Mouse (Mus musculus) forebrain, postnatal 0 days (tissue): ENCODE measurements around the gene Rpap2. TPM values are rescaled to one million over a fixed set of nuclear protein-coding genes. Genes with fewer than 3 reads are reported as not detected.

Experiments
- ATAC-seq: fragments of 200-750 bp; cut with Nextera tagmentation; 2 replicates; pipeline ENCODE4 v1.8.0; 2017; ENCODE audit warnings: mild to moderate bottlenecking, moderate library complexity
- DNase-seq: peaks from one replicate; pipeline ENCODE4 v3.0.0-alpha.2; 2015
- H3K27ac ChIP-seq: fragments of 300-500 bp; sonication (generic); 2 replicates; pipeline ENCODE4 v1.5.1; 2014; ENCODE audit warnings: low read depth, mild to moderate bottlenecking, antibody characterized with exemption, low read length, moderate library complexity, mixed read lengths
- H3K27me3 ChIP-seq: fragments of 300-500 bp; sonication (generic); 2 replicates; pipeline ENCODE4 v1.6.1; 2014; ENCODE audit warnings: mild to moderate bottlenecking, low read length, mixed read lengths; ENCODE audit not compliant: insufficient read depth
- H3K36me3 ChIP-seq: fragments of 300-500 bp; sonication (generic); 2 replicates; pipeline ENCODE4 v1.6.1; 2014; ENCODE audit warnings: mild to moderate bottlenecking, moderate library complexity; ENCODE audit not compliant: insufficient read depth
- H3K4me1 ChIP-seq: fragments of 300-500 bp; sonication (generic); 2 replicates; pipeline ENCODE4 v1.6.1; 2014; ENCODE audit warnings: antibody characterized with exemption; ENCODE audit not compliant: insufficient read depth
- H3K4me2 ChIP-seq: fragments of 300-500 bp; sonication (generic); 2 replicates; pipeline ENCODE4 v1.6.1; 2014; ENCODE audit warnings: low read depth, mild to moderate bottlenecking, moderate library complexity
- H3K4me3 ChIP-seq: fragments of 300-500 bp; sonication (generic); 2 replicates; pipeline ENCODE4 v1.5.1; 2014; ENCODE audit warnings: low read depth, low read length, mixed read lengths
- H3K9ac ChIP-seq: fragments of 300-500 bp; sonication (generic); 2 replicates; pipeline ENCODE4 v1.6.1; 2014; ENCODE audit warnings: mild to moderate bottlenecking
- H3K9me3 ChIP-seq: fragments of 300-500 bp; sonication (generic); 2 replicates; pipeline ENCODE4 v1.6.1; 2016; ENCODE audit warnings: low read length
- CTCF ChIP-seq: sonication (generic); IDR thresholded peaks from 2 replicates; pipeline ENCODE4 v1.5.1; 2016; ENCODE audit warnings: antibody characterized with exemption, control low read depth, low read depth
- WGBS: fragments of 180-500 bp; shearing (Covaris S2); extraction: QIAGEN DNeasy Blood & Tissue Kit; methylation state at CpG from one replicate; pipeline ENCODE4 v1.1.7; 2014; 5-methylcytosine and 5-hydroxymethylcytosine counted together
- polyA plus RNA-seq: library from polyadenylated mRNA; unstranded; fragments of >200 nt; fragmentation: Nextera tagmentation; extraction: Ambion mirVana; gene quantifications from 2 replicates; pipeline ENCODE4 v1.2.1, GENCODE M21; 2015
- total RNA-seq: library from RNA; depleted of rRNA; stranded (reverse); fragments of >200 nt; gene quantifications from 2 replicates; pipeline ENCODE4 v1.2.3, GENCODE M21; 2014

Gene Rpap2
- total and polyA plus RNA-seq, 2 experiments from 2014 or later: 18.7 to 24.9 TPM

DNA sequence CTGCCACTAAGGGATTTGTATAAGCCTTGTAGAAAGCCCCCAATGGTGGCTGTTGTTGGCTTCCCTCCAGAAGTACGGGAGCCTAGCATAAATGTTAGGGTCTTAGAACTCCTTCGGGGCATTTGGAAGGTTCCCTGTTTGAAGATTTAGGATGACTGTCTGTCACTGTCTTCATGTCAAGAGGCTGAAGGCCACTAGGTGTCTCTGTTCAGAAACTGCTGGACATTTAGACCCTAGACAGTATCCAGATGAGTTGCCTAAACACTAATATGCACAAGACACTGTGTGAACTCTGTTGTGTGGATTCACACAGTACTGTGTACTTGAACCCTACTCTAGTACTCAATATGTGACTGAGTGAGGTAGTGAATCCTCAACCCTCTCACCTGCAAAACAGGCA, 87.2 kb downstream of the Rpap2 start:
- Histone ChIP-seq H3K36me3 (no peaks in the 10 kb centered on the region), H3K4me2 (no peak overlapping the region), H3K27ac (no peak overlapping the region), H3K27me3 (0 out of 2 replicates have a peak, but pooled peaks cover 3% of the 10 kb centered on the region), H3K9ac (no peak overlapping the region), H3K4me3 (no peak overlapping the region), H3K9me3 (no peaks in the 10 kb centered on the region), H3K4me1 (no peaks in the 10 kb centered on the region)
- DNase-seq (no peak), ATAC-seq (no peak)
- TF ChIP-seq CTCF: peak; percentile 17; the same call in 1 of the 2 replicates
- 75% methylated on average over 2 of the region's 2 CpGs for WGBS

DNA sequence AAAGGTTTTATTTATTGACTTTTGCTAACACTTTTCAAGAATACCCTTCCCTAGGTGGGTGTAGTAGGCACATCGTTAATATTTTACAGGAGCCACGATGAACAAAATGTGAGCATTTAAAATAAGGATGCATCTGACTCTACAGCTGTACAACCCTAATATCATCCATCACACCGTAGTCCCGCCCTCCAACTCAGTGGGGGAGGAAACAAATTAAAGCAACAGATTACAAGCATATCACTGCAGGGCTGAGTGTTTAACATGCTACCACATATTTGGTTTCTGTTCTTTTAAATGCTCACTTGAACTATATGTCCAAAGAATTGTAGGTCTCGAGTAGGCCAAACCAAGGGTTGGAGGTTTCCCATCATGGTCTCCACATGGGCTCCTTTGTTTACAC, 90.0 kb downstream of the Rpap2 start:
- WGBS: 95% methylated on average over 5 of the region's 5 CpGs
- DNase-seq (no peak), ATAC-seq (no peak)
- H3K36me3 ChIP-seq: no peaks in the 10 kb centered on the region
- H3K4me1 ChIP-seq: no peaks in the 10 kb centered on the region
- no peak overlapping the region for H3K4me2 ChIP-seq
- no peak overlapping the region for H3K4me3 ChIP-seq
- no peak overlapping the region for H3K9ac ChIP-seq
- no peaks in the 10 kb centered on the region for H3K9me3 ChIP-seq
- no peak for TF ChIP-seq CTCF
- H3K27me3 ChIP-seq: 0 out of 2 replicates have a peak, but pooled peaks cover 5% of the 10 kb centered on the region
- H3K27ac ChIP-seq: no peak overlapping the region

DNA sequence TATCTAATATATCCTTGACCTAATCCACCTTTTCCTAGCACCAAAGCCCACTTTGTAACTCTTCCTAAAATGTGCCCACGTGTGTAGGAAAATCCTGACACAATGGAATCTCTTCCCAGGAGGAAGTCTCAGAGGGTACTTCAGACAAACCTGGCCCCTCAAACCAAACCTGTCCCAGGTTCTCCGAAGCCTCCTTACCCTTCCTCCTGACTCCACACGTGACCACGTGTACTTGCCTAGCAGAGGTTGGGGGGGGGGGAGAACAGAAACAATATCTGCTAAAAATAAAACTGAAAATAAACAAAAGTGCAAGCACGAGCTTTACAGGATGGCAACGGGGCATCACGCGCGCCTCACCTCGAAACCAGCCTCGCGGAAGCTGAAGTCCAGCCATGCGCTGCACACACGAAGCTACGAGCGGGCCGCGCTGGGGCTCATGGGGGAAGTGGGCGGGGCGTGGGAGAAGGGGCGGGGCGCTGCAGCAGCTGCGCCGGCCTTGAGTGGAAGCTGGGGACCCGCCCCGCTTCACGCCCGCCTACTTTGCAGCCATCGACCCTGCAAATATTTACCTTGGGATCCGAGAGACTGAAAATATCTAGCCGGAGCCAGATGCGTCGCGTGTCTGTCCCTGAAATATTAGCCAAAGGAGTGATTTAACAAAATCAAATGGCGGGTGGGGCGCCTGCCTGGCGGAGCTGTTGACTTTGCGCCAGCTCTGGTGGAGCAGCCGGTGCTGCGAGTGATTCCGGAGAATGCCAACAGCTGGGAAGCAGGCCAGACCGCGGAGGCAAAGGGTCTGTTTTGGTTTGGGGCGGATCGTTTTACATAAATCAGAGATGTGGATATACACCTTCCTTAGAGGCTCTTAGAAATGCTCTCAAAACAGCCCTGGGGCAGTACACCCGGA, 90.7 kb downstream of the Rpap2 start:
- H3K4me1 ChIP-seq: no peaks in the 10 kb centered on the region
- WGBS: 13% methylated on average over 45 of the region's 46 CpGs
- H3K4me3 ChIP-seq: peak overlapping the region; percentile 52
- ATAC-seq (peak; percentile 95), DNase-seq (peak; percentile 87)
- peak overlapping the region; percentile 35 for H3K27ac ChIP-seq
- H3K4me2 ChIP-seq: peak overlapping the region; percentile 77
- TF ChIP-seq CTCF: no peak
- H3K9ac ChIP-seq: peak overlapping the region; percentile 59
- H3K9me3 ChIP-seq: no peaks in the 10 kb centered on the region
- 0 out of 2 replicates have a peak, but pooled peaks cover 5% of the 10 kb centered on the region for H3K27me3 ChIP-seq
- H3K36me3 ChIP-seq: no peaks in the 10 kb centered on the region

DNA sequence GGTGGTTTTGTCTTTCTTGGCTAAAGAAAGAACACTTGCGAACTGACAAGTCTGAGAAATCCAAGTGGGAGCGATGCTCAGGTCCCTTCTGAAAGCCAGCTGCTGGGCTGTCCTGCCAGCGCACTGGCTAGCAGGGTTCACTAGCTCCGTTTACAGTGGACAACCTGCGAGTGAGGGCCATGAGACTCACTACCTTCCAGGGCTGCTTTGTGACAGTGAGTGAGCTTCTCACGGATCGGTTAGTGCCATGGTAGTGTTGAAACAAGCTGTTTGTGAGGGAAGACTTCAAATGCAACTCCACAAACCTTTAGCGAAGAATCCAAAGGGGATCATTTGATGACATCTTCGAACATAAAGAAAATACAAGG, 91.3 kb downstream of the Rpap2 start:
- Histone ChIP-seq H3K9ac (peak overlapping the region; percentile 59), H3K4me2 (peak overlapping the region; percentile 77), H3K4me3 (peak overlapping the region; percentile 52), H3K9me3 (no peaks in the 10 kb centered on the region), H3K36me3 (no peaks in the 10 kb centered on the region), H3K4me1 (no peaks in the 10 kb centered on the region), H3K27me3 (0 out of 2 replicates have a peak, but pooled peaks cover 5% of the 10 kb centered on the region), H3K27ac (peak overlapping the region; percentile 35; the same call in 1 of the 2 replicates)
- WGBS: 20% methylated on average over 9 of the region's 9 CpGs
- ATAC-seq (peak; percentile 33), DNase-seq (no peak)
- no peak for TF ChIP-seq CTCF

DNA sequence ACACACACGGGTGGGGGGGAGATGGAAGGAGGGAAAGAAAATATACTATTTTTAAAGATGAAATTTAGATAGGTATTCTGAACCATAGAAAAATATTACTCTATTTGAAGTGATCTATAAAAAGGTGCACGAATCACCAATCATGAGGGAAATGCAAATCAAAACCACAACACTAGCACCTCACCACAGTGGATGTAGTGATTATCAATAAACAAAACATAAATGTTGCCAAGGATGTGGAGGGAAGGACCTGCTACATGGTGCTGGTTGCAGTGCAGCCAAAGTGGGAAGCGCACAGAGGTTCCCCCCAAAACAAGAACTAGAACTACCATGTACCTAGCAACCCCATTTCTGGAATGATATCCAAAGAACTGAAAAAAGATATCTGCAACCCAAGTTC, 97.8 kb downstream of the Rpap2 start:
- Histone ChIP-seq H3K4me3 (no peak overlapping the region), H3K9ac (no peak overlapping the region), H3K27ac (no peak overlapping the region), H3K4me2 (no peak overlapping the region), H3K4me1 (no peaks in the 10 kb centered on the region), H3K9me3 (no peaks in the 10 kb centered on the region), H3K36me3 (no peaks in the 10 kb centered on the region), H3K27me3 (no peaks in the 10 kb centered on the region)
- ATAC-seq (no peak), DNase-seq (no peak)
- WGBS: 82% methylated on average over 3 of the region's 3 CpGs
- no peak for TF ChIP-seq CTCF

DNA sequence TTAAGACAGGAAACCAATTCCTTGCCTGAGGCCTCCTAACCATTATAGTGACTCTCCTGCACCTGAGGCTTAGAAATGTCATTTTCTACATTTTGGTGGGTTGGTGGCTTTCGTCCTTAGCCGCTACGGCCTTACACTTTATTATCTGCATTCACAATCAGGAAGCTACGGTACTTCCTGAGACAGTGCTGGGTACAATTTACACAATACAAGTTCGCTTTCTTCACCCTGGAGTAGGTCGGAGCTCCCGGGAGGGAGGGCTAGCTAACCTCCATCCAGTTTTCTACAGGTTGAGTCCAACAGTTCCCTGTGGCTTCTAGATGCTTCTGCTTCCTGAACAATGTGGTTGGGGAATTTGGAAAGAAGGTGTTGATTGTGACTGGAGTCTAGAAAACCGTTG, 101.7 kb downstream of the Rpap2 start:
- ATAC-seq (no peak), DNase-seq (no peak)
- H3K9ac ChIP-seq: no peak overlapping the region
- no peaks in the 10 kb centered on the region for H3K36me3 ChIP-seq
- no peak for TF ChIP-seq CTCF
- H3K27ac ChIP-seq: no peak overlapping the region
- no peak overlapping the region for H3K4me2 ChIP-seq
- no peaks in the 10 kb centered on the region for H3K27me3 ChIP-seq
- 83% methylated on average over 8 of the region's 8 CpGs for WGBS
- H3K4me1 ChIP-seq: no peaks in the 10 kb centered on the region
- no peaks in the 10 kb centered on the region for H3K9me3 ChIP-seq
- no peak overlapping the region for H3K4me3 ChIP-seq

DNA sequence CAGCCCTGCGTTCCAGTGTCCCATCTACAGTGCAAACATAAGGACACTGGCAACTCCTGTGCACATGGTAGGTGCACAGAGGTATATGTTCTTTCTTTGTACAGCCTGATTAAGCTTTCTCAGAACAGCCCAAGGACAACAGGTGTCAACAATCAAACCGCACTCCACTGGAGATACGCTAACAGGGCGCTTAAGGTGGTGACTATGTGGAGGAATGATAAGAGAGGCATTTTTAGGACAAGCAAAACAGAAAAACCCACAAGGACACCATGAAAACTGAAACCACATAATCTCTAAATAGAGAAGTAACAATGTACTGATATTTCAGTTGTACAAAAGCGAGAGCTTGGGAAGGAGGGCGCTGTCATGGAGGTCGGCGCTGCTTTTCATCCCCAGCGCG, 103.7 kb downstream of the Rpap2 start:
- ATAC-seq: no peak
- no peak overlapping the region for H3K27ac ChIP-seq
- TF ChIP-seq CTCF: no peak
- H3K9me3 ChIP-seq: no peaks in the 10 kb centered on the region
- H3K4me1 ChIP-seq: no peaks in the 10 kb centered on the region
- DNase-seq: no peak
- no peak overlapping the region for H3K4me2 ChIP-seq
- H3K36me3 ChIP-seq: no peaks in the 10 kb centered on the region
- no peak overlapping the region for H3K9ac ChIP-seq
- 93% methylated on average over 10 of the region's 10 CpGs for WGBS
- H3K27me3 ChIP-seq: no peaks in the 10 kb centered on the region
- H3K4me3 ChIP-seq: no peak overlapping the region
